Mouse (Mus musculus) neural tube, embryonic 15.5 days (tissue): Measurements from ENCODE around the gene Tmem161b. TPM values are rescaled to one million over a fixed set of nuclear protein-coding genes. Genes with fewer than 3 reads are reported as not detected.

Source experiments
- microRNA-seq: library from miRNA; unstranded; fragments of <30 nt; microRNA quantifications from one replicate; pipeline ENCODE4, GENCODE M21; 2017
- polyA plus RNA-seq: library from polyadenylated mRNA; unstranded; fragments of >200 nt; fragmentation: Nextera tagmentation; extraction: Ambion mirVana; gene quantifications from 2 replicates; pipeline ENCODE4 v1.2.1, GENCODE M21; 2015

Gene Tmem161b
- polyA plus RNA-seq, 1 experiment from 2014 or later, result 26.7 TPM

Small RNA genes within 50 kb of the gene (microRNA-seq; reads per million reads assigned to microRNA genes)
- not detected for gene Gm24331
